Mouse (Mus musculus) G1E (cell line): ENCODE data around the gene Myt1l.

Experiments
- CTCF ChIP-seq: IDR thresholded peaks from 2 replicates; pipeline ENCODE4 v1.5.1; 2012; ENCODE audit warnings: low read depth, low read length, inconsistent platforms, mixed read lengths
- GATA1 ChIP-seq: IDR thresholded peaks from 2 replicates; pipeline ENCODE4 v1.6.1; 2012; ENCODE audit warnings: borderline replicate concordance, low read length, inconsistent platforms, mixed read lengths
- TAL1 ChIP-seq: conservative IDR thresholded peaks from 2 replicates; pipeline ENCODE4 v1.6.1; 2012; ENCODE audit warnings: low read depth, low read length, inconsistent platforms, mixed read lengths

GRCm38 (mm10) chr12:29538456-29538855 lies 10.3 kb downstream of the Myt1l start:
- no peak for TF ChIP-seq TAL1
- TF ChIP-seq CTCF, result no peak
- TF ChIP-seq GATA1, result no peak
